Mouse (Mus musculus) cerebellum, adult 2 months (tissue): ENCODE results near the gene Cyp4f17.

Experiments
- CTCF ChIP-seq: fragments of 200-500 bp; IDR thresholded peaks from 2 replicates; pipeline ENCODE4 v1.5.1; 2011; ENCODE audit warnings: low read depth, mild to moderate bottlenecking, control low read depth, low read length, moderate library complexity, borderline replicate concordance; ENCODE audit not compliant: insufficient read depth
- POLR2A ChIP-seq: fragments of 200-500 bp; IDR thresholded peaks from 2 replicates; pipeline ENCODE4 v1.6.1; 2011; ENCODE audit warnings: low read length, control low read depth, borderline replicate concordance; ENCODE audit not compliant: insufficient read depth

- TF ChIP-seq POLR2A (no peak), CTCF (no peak)
These were observed 10.3 kb downstream of the Cyp4f17 start for GRCm38 (mm10) chr17:32516126-32516525.
